Mouse (Mus musculus) left cerebral cortex, postnatal 4 days (tissue): ENCODE data around the gene Fahd2a. TPM values are rescaled to one million over a fixed set of nuclear protein-coding genes. Genes with fewer than 3 reads are reported as not detected.

ENCODE experiments used
- DNase-seq: peaks from one replicate; pipeline ENCODE4 v3.0.0-alpha.2; 2022
- intact Hi-C: fragments of 180-260 bp; cut with DNase I; formaldehyde crosslinking; loops from one replicate; pipeline ENCODE4 v1.15.1; 2025
- total RNA-seq, 2 experiments: library from RNA; stranded (reverse); gene quantifications; 2 replicates each; pipeline ENCODE4 v1.2.3; 2021

Fahd2a gene
- total RNA-seq, 2 experiments from 2014 or later = 12.6 to 13.2 TPM

DNA sequence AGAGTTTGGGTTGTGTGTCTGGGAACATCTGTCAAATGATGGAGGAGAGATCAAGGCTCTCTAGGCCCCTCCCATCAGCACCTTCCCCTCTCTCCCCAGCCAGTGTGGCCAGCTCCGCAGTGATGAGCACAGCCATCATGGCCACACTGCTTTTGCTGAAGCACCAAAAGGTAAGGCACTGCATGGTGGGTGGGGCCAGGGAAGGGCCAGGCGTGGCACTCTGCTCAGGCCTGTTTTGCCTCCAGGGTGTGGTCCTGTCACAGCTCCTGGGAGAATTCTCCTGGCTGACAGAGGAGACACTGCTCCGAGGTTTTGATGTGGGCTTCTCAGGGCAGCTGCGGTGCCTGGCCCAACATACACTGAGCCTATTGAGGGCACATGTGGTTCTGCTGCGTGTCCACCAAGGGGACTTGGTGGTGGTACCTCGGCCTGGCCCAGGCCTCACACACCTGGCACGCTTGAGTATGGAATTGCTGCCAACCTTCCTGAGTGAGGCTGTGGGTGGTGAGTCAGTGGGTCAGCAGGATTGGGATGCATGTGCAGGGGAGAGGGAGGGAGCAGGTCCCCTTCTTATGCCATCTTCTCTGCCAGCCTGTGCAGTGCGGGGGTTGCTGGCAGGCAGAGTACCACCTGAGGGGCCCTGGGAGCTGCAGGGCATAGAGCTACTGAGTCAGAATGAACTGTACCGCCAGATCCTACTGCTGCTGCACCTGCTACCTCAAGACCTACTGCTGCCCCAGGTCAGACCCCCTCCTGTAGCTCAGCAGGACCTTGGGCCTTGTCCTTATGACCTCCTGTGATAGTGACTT is 10.7 kb downstream of the Fahd2a start:
- no peak for DNase-seq
- intact Hi-C loops = no loop called here

GRCm38 (mm10) chr2:127430238-127430637 is 14.1 kb downstream of the Fahd2a start:
- peak; percentile 41 for DNase-seq
- intact Hi-C loops = loop anchor here (2.0 kb wide), 1 partner anchor 67 kb away; the partner anchor contains the start of gene Adra2b

GRCm38 (mm10) chr2:127424977-127425376 is 19.4 kb downstream of the Fahd2a start, which contains the start of gene Gpat2:
Gene Gpat2 (plus strand): TSS chr2:127425199.
- intact Hi-C loops = no loop called here

DNA sequence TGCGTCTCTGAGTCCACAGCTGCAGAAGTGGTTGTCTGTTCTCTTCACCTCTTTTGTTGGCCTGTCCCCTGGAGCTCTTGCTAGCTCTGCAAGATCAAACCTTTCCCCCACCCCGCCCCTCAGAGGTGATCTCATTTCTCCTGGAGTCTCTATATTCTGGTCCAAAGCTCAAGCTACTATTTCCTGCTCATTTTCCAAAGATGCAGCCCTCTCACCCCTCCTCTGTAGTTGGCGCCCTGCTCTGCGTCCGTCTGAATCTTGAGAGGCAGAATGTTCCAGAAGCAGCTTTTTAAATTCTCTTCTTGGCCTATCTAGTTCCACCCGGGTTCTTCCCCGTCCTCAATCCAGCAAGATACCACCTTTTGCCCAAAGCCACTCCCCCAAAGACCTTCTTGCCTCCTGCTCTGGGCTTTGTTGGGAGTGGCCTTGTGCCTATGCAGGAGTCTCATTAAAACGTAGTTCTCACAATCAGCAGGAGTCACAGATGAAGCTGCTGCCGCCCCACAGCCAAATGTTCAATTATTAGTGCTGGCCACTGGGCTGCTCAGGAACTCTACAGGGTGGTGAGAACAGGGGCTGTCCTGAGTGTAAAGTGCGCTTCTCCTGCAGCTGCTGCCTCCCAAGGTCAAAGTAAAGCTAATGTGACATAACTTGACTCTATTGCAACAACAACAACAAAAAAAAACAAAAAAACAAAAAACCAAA is 25.9 kb downstream of the Fahd2a start:
- intact Hi-C loops = no loop called here
- DNase-seq = no peak

More at GRCm38 (mm10) chr2:127424977-127425376, 19.4 kb downstream of the Fahd2a start, which contains the start of gene Gpat2:
- no peak for DNase-seq

DNA sequence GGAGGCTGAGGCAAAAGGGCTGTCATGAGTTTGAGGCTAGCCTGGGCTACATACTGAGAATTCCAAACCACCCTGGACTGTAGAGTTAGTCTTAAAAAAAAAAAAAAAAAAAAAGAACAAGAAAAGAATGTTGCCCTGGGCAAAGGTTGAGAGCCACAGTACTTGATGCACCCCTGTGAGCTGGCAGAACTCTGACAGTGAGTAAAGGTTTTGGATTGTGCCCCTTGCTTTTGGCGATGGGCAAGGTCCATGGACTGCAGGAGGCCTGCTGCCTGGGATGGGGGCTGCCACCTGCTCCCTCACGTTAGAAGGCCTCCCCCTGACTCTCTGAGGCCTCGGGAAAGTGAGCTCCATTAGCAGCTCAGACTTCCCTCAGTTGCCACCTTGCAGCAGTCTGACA is 27.7 kb downstream of the Fahd2a start:
- intact Hi-C loops = no loop called here

GRCm38 (mm10) chr2:127415806-127416205 is 28.6 kb downstream of the Fahd2a start:
- no peak for DNase-seq
- intact Hi-C loops = no loop called here

More for the DNA sequence above, 27.7 kb downstream of the Fahd2a start:
- DNase-seq = no peak

GRCm38 (mm10) chr2:127411126-127411525 is 33.2 kb downstream of the Fahd2a start:
- intact Hi-C loops = no loop called here
- no peak for DNase-seq

DNA sequence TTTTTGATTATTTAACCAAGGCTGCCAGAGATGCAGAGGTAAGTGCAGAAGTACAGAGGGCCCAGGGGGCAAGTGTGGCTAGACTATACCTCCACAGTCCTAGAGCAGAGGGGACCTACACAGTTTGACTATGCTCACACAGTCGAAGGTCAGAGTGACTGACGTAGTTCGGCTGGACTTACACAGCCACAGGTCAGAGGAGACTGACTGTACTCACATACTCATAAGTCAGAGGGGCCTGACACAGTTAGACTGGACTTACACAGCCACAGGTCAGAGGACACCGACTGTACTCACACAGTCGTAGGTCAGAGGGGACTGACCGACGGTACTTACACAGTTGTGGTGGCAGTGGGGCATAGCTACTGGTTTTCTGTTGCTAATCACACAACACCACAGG is 45.6 kb downstream of the Fahd2a start:
- intact Hi-C loops = no loop called here

DNA sequence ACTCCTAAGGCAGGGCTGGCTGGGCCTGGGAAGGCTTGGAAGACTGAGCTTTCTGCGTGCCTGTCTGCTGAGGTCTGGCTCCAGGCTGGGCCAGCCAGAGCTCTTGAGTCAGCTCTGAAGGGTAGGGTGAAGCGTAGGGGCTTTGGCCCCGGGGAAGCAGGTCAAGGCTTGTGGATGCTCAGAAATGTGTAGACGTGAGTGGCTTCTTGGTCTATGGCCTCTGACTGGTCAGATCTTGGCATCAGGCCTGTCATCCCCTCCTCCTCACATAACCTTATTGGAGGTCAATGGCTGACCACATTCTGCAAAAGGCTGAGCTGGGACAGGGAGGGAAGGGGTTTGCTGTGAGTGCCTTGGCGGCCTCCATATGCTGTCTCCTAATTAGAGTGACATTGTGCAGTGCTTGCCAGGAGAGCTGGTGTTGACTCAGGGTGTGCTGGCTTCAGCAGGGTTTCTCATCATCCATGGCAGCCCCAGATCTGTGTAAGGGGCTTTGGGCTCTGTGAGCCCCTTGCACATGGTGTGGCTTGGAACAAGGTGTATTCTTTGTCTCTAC is 49.7 kb downstream of the Fahd2a start:
- intact Hi-C loops = no loop called here
- DNase-seq = no peak

More for the DNA sequence above, 45.6 kb downstream of the Fahd2a start:
- DNase-seq = no peak

- no peak for DNase-seq
- intact Hi-C loops = no loop called here
These were observed 53.0 kb downstream of the Fahd2a start for GRCm38 (mm10) chr2:127391323-127391722.

DNA sequence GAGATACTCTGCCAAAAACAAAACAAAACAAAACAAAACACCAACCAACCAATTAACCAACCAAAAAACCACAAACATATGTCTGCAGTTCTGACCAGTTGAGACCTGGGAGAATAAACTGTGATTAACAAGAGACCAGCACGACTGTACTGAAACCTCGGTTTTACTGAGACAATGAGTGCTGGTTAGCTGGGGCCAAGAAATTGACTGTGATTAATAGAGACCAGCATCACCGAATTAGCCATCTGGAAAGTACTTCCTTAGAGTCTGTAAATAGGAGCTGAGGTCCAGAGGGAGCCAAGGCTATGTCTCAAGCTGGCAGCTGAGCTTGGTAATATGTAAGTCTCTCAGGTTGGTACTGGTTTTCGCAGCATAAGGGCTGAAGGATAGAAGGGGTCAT is 53.5 kb downstream of the Fahd2a start:
- intact Hi-C loops = no loop called here
- DNase-seq = no peak

- intact Hi-C loops = no loop called here
- no peak for DNase-seq
These were observed 54.0 kb downstream of the Fahd2a start for GRCm38 (mm10) chr2:127390352-127390751.

DNA sequence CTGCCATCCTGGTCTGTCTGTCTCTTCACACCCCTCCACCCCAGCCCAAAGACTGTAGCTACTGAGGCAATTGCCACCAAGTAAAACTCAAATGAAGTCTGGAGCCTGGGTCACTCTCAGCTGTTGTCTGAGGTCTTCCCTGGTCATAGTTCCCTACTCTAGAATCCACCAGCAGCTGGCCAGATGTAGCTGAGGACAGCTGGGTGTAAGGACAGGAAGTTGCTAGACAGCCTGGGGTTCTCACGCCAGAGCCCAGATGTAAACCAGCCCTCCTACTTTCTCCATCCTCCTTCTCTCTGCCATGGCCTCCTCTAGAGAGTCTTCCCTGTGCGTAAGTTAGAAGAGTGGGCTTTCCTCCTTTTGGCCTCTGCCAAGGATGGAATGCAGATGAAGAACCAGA is 56.8 kb downstream of the Fahd2a start:
- intact Hi-C loops = no loop called here

More for the DNA sequence above, 56.8 kb downstream of the Fahd2a start:
- DNase-seq = no peak

Other genes starting within 250 kb of the Fahd2a start
- gene 1810024B03Rik, start 236.3 kb downstream of the Fahd2a start, total RNA-seq = under 1 TPM; 0.62 to 0.72 TPM
- 100 to 1,000 TPM; 106 to 111 TPM for gene Snrnp200, start 236.2 kb downstream of the Fahd2a start, total RNA-seq
- gene Ciao1, start 196.7 kb downstream of the Fahd2a start, total RNA-seq = 10 to 100 TPM; 49.3 to 59.6 TPM
- 100 to 1,000 TPM; 106 TPM for gene Tmem127, start 196.7 kb downstream of the Fahd2a start, total RNA-seq
- 100 to 1,000 TPM; 147 to 164 TPM for gene Stard7, start 174.3 kb downstream of the Fahd2a start, total RNA-seq
- gene Dusp2, start 108.4 kb downstream of the Fahd2a start, total RNA-seq = 1 to 10 TPM; 8.5 to 8.9 TPM
- gene Astl, start 105.9 kb downstream of the Fahd2a start, total RNA-seq = not detected
- gene Adra2b, start 81.4 kb downstream of the Fahd2a start, total RNA-seq = under 1 TPM; 0.12 to 0.28 TPM
- gene Gpat2, start 19.4 kb downstream of the Fahd2a start, total RNA-seq = under 1 TPM; 0.18 to 0.42 TPM
- 10 to 100 TPM; 32.3 to 36.6 TPM for gene Kcnip3, start 77.5 kb upstream of the Fahd2a start, total RNA-seq
- not detected for gene Prom2, start 96.9 kb upstream of the Fahd2a start, total RNA-seq
- 1 to 10 TPM; 9.2 to 9.5 TPM for gene Zfp661, start 142.5 kb upstream of the Fahd2a start, total RNA-seq
- gene Mrps5, start 142.7 kb upstream of the Fahd2a start, total RNA-seq = 100 to 1,000 TPM; 106 TPM
- 1 to 10 TPM; 1.3 to 1.5 TPM for gene Mal, start 212.1 kb upstream of the Fahd2a start, total RNA-seq